Comparison of ENCODE assay signal across 9 mouse cellular contexts in genomic region chr6:141797837-141798236, GRCm38 (mm10). TPM values are rescaled to one million over a fixed set of nuclear protein-coding genes. Genes with fewer than 3 reads are reported as not detected.
DNase-seq lines count a peak whose midpoint lies in the region; ATAC-seq and TF ChIP-seq lines count a peak whose summit lies in the region.
"Had no signal": no experiment of that assay in that cellular context is flagged by ENCODE, and none has a peak within 500 bp of the region (broad histone marks: within the 10 kb centered on the region; RNA-seq: fewer than 3 reads in every experiment).

No protein-coding gene starts in this region.

- TF ChIP-seq CTCF in lung, postnatal 0 days (IDR thresholded peaks at IDR 0.05) = peak; percentile 81

- peak; percentile 9 for DNase-seq in ovary, postnatal 14 days (ENCODE audit: low spot score)
- no peak for DNase-seq in ovary, postnatal 10 days (ENCODE audit: low spot score)
- peak; percentile 45 to 51 for DNase-seq in cerebellum, postnatal 14 days
- peak; percentile 39 for DNase-seq in heart, postnatal 4 days
- peak; percentile 42 to 58 for DNase-seq in kidney, postnatal 36 days
- DNase-seq in lung, postnatal 0 days (ENCODE audit: low spot score) = peak; percentile 76
- peak; percentile 6 for DNase-seq in right cerebral cortex, postnatal 4 days
- no peak for DNase-seq in B cell, adult 2 months

- H3K4me1 ChIP-seq in lung, postnatal 0 days (ENCODE audit: insufficient read depth, low read depth, low read length) = no peaks in the 10 kb centered on the region

- peak; percentile 28 for ATAC-seq in lung, postnatal 0 days

- H3K27ac ChIP-seq in lung, postnatal 0 days (ENCODE audit: low read length) = no peak overlapping the region

- H3K4me2 ChIP-seq in lung, postnatal 0 days (replicated peaks; ENCODE audit: low read depth, low read length) = no peak overlapping the region

- no peaks in the 10 kb centered on the region for H3K9me3 ChIP-seq in lung, postnatal 0 days (ENCODE audit: low read length)

- 20% methylated on average over 1 of the region's 1 CpGs for WGBS in lung, postnatal 0 days

- TF ChIP-seq EP300 in lung, postnatal 0 days (IDR thresholded peaks at IDR 0.05) = no peak

- no peak overlapping the region for H3K9ac ChIP-seq in lung, postnatal 0 days (replicated peaks; ENCODE audit: low read depth)

- no peaks in the 10 kb centered on the region for H3K27me3 ChIP-seq in lung, postnatal 0 days (replicated peaks; ENCODE audit: insufficient read depth, low read length)

- H3K36me3 ChIP-seq in lung, postnatal 0 days (ENCODE audit: insufficient read depth, low read length) = no peaks in the 10 kb centered on the region

- H3K4me3 ChIP-seq in lung, postnatal 0 days (ENCODE audit: low read depth, low read length) = no peak overlapping the region

RNA-seq across cellular contexts. Expression of gene Gm5724, which starts 24.2 kb away (rescaled TPM):
- not detected for total RNA-seq in heart, postnatal 4 days (2021)
- polyA plus RNA-seq in lung, postnatal 0 days (2015; fragmentation: Nextera tagmentation; extraction: Ambion mirVana) = not detected in 2 replicates
- total RNA-seq: hematopoietic stem cell, adult 5-6 weeks had no signal

RNA-seq across cellular contexts. Expression of gene Slco1a4, which starts 58.2 kb away (rescaled TPM):
- under 1 TPM; 0.19 to 0.29 TPM for total RNA-seq in heart, postnatal 4 days (2021)
- 0.08 and 0.13 TPM in 2 replicates for polyA plus RNA-seq in lung, postnatal 0 days (2015; fragmentation: Nextera tagmentation; extraction: Ambion mirVana)
- total RNA-seq: hematopoietic stem cell, adult 5-6 weeks had no signal

Comparison
In these comparisons a context has a peak if more than half of its experiments do, and no peak if none do; other contexts are left out.
1. DNase-seq: peak in ovary, postnatal 14 days (single experiment), cerebellum, postnatal 14 days (2 of 2), heart, postnatal 4 days (single experiment), kidney, postnatal 36 days (2 of 2), lung, postnatal 0 days (single experiment) and right cerebral cortex, postnatal 4 days (single experiment); none in ovary, postnatal 10 days (single experiment) and B cell, adult 2 months (0 of 2).